Comparison of ENCODE assay signal across 7 mouse cellular contexts in genomic region chr2:120173718-120174117, GRCm38 (mm10). TPM values are rescaled to one million over a fixed set of nuclear protein-coding genes. Genes with fewer than 3 reads are reported as not detected.
DNase-seq lines count a peak whose midpoint lies in the region; ATAC-seq and TF ChIP-seq lines count a peak whose summit lies in the region.

No protein-coding gene starts in this region.

- peak; percentile 79 for TF ChIP-seq CTCF in brain, embryonic 14.5 days (IDR thresholded peaks at IDR 0.05; ENCODE audit: borderline replicate concordance, extremely low read depth, insufficient read depth, insufficient read length)

- no peak overlapping the region for H3K27ac ChIP-seq in lung, embryonic 15.5 days

- no peak for TF ChIP-seq POLR2A in brain, embryonic 14.5 days (IDR thresholded peaks at IDR 0.05; ENCODE audit: borderline replicate concordance, extremely low read depth, insufficient read depth, insufficient read length, poor library complexity, severe bottlenecking)

- DNase-seq in A20 (ENCODE audit: low read depth, low spot score) = peak; percentile 56
- peak; percentile 33 to 37 for DNase-seq in CD8-positive naive resting alpha-beta T cell, adult 2 months (ENCODE audit: low read depth in 2 of 2, low spot score in 2 of 2)
- DNase-seq in brain, embryonic 14.5 days (ENCODE audit: low read depth) = peak; percentile 63
- peak; percentile 63 to 71 for DNase-seq in kidney, postnatal 25 days
- peak; percentile 59 for DNase-seq in right cerebral cortex, postnatal 14 days

- ATAC-seq in erythroblast, adult 5-6 weeks (replicated peaks; ENCODE audit: low FRiP score, poor library complexity, severe bottlenecking) = peak; percentile 53; the same call in 1 of the 2 replicates
- ATAC-seq in lung, embryonic 15.5 days (ENCODE audit: borderline replicate concordance, extremely low read depth, low FRiP score, low TSS enrichment) = no peak

- 17% methylated on average over 10 of the region's 10 CpGs for WGBS in lung, embryonic 15.5 days

- H3K9ac ChIP-seq in lung, embryonic 15.5 days = no peak overlapping the region

- no peaks in the 10 kb centered on the region for H3K4me1 ChIP-seq in lung, embryonic 15.5 days

- H3K4me2 ChIP-seq in lung, embryonic 15.5 days = peak overlapping the region; percentile 36

- no peaks in the 10 kb centered on the region for H3K27me3 ChIP-seq in lung, embryonic 15.5 days

- no peaks in the 10 kb centered on the region for H3K9me3 ChIP-seq in lung, embryonic 15.5 days

- no peak overlapping the region for H3K4me3 ChIP-seq in lung, embryonic 15.5 days

- no peaks in the 10 kb centered on the region for H3K36me3 ChIP-seq in lung, embryonic 15.5 days

RNA-seq across cellular contexts. Expression of gene Ehd4, which starts 19.3 kb away (rescaled TPM):
- polyA plus RNA-seq in brain, embryonic 14.5 days (2012; rRNA removed) = 5.1 and 6.4 TPM in 2 replicates
- total RNA-seq in erythroblast, adult 5-6 weeks (2015; ENCODE audit: low replicate concordance) = 13.2 and 23.2 TPM in 2 replicates
- total RNA-seq in erythroblast, adult 5-6 weeks (2017; ENCODE audit: low replicate concordance) = 7.8 and 9.2 TPM in 2 replicates
- polyA plus RNA-seq in lung, embryonic 15.5 days (2015; fragmentation: Nextera tagmentation; extraction: Ambion mirVana) = 89.4 and 96.5 TPM in 2 replicates

Comparison
In these comparisons a context has a peak if more than half of its experiments do, and no peak if none do; other contexts are left out.
1. RNA of gene Ehd4, which starts 19.3 kb away (polyA plus RNA-seq): 89.4 to 96.5 TPM in lung, embryonic 15.5 days; 5.1 to 6.4 TPM in brain, embryonic 14.5 days; every median in the first group is over 10 times any median in the second.
2. Peak in every context shown above with its lines, with median percentiles within 50 percentile points of each other: DNase-seq.